15 mouse cellular contexts compared by ENCODE assay signal in the genomic region with DNA sequence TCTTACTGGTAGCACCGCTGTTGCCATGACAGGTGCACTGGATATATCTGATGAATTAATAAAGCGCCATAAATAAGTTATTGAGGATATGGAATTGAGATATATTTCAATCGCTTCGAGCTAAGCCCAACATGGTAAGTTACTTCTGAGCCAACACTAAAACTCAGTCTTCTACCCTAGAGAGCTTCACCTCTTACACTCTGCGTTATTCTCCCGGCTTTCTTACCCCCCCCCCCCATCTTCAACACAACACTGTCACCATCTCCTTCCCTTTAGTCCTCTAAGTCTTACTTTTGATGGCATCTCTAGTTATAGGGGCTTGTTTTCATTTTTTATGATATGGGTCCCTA. TPM values are rescaled to one million over a fixed set of nuclear protein-coding genes. Genes with fewer than 3 reads are reported as not detected.
DNase-seq lines count a peak whose midpoint lies in the region; ATAC-seq and TF ChIP-seq lines count a peak whose summit lies in the region.
"Had no signal": no experiment of that assay in that cellular context is flagged by ENCODE, and none has a peak within 500 bp of the region (broad histone marks: within the 10 kb centered on the region; RNA-seq: fewer than 3 reads in every experiment).

No protein-coding gene starts in this region.

- no peak overlapping the region for H3K27ac ChIP-seq in forebrain, embryonic 14.5 days (ENCODE audit: low read depth, low read length)
- no peak overlapping the region for H3K27ac ChIP-seq in forebrain, embryonic 16.5 days (ENCODE audit: low read length)
- no peak overlapping the region for H3K27ac ChIP-seq in midbrain, embryonic 11.5 days (ENCODE audit: low read depth, low read length)
- no peak overlapping the region for H3K27ac ChIP-seq in midbrain, postnatal 0 days (ENCODE audit: low read depth, low read length)
- no peak overlapping the region for H3K27ac ChIP-seq in midbrain, embryonic 15.5 days
- H3K27ac ChIP-seq in midbrain, embryonic 10.5 days (replicated peaks) = no peak overlapping the region
- H3K27ac ChIP-seq: embryonic facial prominence, embryonic 10.5 days; embryonic facial prominence, embryonic 12.5 days; forebrain, embryonic 13.5 days had no signal

- H3K27me3 ChIP-seq in forebrain, embryonic 14.5 days (replicated peaks; ENCODE audit: control insufficient read depth, insufficient read depth, low read length) = no peaks in the 10 kb centered on the region
- H3K27me3 ChIP-seq in forebrain, embryonic 16.5 days (replicated peaks; ENCODE audit: control insufficient read depth, insufficient read depth, low read length) = no peaks in the 10 kb centered on the region
- H3K27me3 ChIP-seq in midbrain, embryonic 11.5 days (ENCODE audit: control insufficient read depth, insufficient read depth, low read length) = no peaks in the 10 kb centered on the region; the same call in 1 of the 2 replicates
- no peaks in the 10 kb centered on the region for H3K27me3 ChIP-seq in midbrain, postnatal 0 days (ENCODE audit: insufficient read depth, low read length)
- no peaks in the 10 kb centered on the region for H3K27me3 ChIP-seq in midbrain, embryonic 15.5 days (replicated peaks)
- H3K27me3 ChIP-seq in midbrain, embryonic 10.5 days (ENCODE audit: low read depth, poor library complexity, severe bottlenecking) = no peaks in the 10 kb centered on the region
- H3K27me3 ChIP-seq: CH12.LX; embryonic facial prominence, embryonic 12.5 days had no signal

- ATAC-seq in forebrain, embryonic 14.5 days = 0 out of 2 replicates have a peak, but pooled peaks have one; percentile 23
- no peak for ATAC-seq in forebrain, embryonic 16.5 days
- ATAC-seq in midbrain, embryonic 11.5 days (ENCODE audit: low FRiP score) = no peak
- no peak for ATAC-seq in midbrain, postnatal 0 days (ENCODE audit: low FRiP score)
- 0 out of 2 replicates have a peak, but pooled peaks have one; percentile 20 for ATAC-seq in midbrain, embryonic 15.5 days (replicated peaks)
- ATAC-seq: activated CD4-positive, CD25-positive, alpha-beta regulatory T cell, adult 4 months; forebrain, postnatal 0 days; Patski had no signal

- no peaks in the 10 kb centered on the region for H3K9me3 ChIP-seq in forebrain, embryonic 14.5 days (replicated peaks; ENCODE audit: control insufficient read depth, low read length)
- H3K9me3 ChIP-seq in forebrain, embryonic 16.5 days (ENCODE audit: control insufficient read depth, low read length) = no peaks in the 10 kb centered on the region
- H3K9me3 ChIP-seq in midbrain, embryonic 11.5 days (ENCODE audit: control insufficient read depth, low read length) = no peaks in the 10 kb centered on the region
- no peaks in the 10 kb centered on the region for H3K9me3 ChIP-seq in midbrain, postnatal 0 days (ENCODE audit: low read length)
- no peaks in the 10 kb centered on the region for H3K9me3 ChIP-seq in midbrain, embryonic 15.5 days
- H3K9me3 ChIP-seq in midbrain, embryonic 10.5 days (replicated peaks) = no peaks in the 10 kb centered on the region
- H3K9me3 ChIP-seq: embryonic facial prominence, embryonic 10.5 days; embryonic facial prominence, embryonic 12.5 days; forebrain, embryonic 13.5 days; G1E had no signal

- no peaks in the 10 kb centered on the region for H3K36me3 ChIP-seq in forebrain, embryonic 14.5 days (ENCODE audit: control insufficient read depth, insufficient read depth, low read length)
- H3K36me3 ChIP-seq in forebrain, embryonic 16.5 days (ENCODE audit: control insufficient read depth, insufficient read depth) = no peaks in the 10 kb centered on the region
- H3K36me3 ChIP-seq in midbrain, embryonic 11.5 days (ENCODE audit: control insufficient read depth, insufficient read depth, low read length) = no peaks in the 10 kb centered on the region
- no peaks in the 10 kb centered on the region for H3K36me3 ChIP-seq in midbrain, postnatal 0 days (ENCODE audit: insufficient read depth, low read length)
- H3K36me3 ChIP-seq in midbrain, embryonic 15.5 days (replicated peaks) = no peaks in the 10 kb centered on the region
- H3K36me3 ChIP-seq in midbrain, embryonic 10.5 days = no peaks in the 10 kb centered on the region
- H3K36me3 ChIP-seq: embryonic facial prominence, embryonic 10.5 days; embryonic facial prominence, embryonic 12.5 days; G1E had no signal

- no peak for DNase-seq in forebrain, embryonic 14.5 days (ENCODE audit: low spot score)
- peak; percentile 75 for DNase-seq in midbrain, embryonic 11.5 days (ENCODE audit: low spot score, missing footprints)
- no peak for DNase-seq in midbrain, postnatal 0 days (ENCODE audit: low spot score)
- DNase-seq in midbrain, embryonic 10.5 days (ENCODE audit: low spot score) = no peak

- no peak overlapping the region for H3K9ac ChIP-seq in forebrain, embryonic 14.5 days (ENCODE audit: low read length)
- H3K9ac ChIP-seq in forebrain, embryonic 16.5 days (replicated peaks; ENCODE audit: low read depth, low read length) = no peak overlapping the region
- H3K9ac ChIP-seq in midbrain, embryonic 11.5 days (ENCODE audit: low read length) = no peak overlapping the region
- no peak overlapping the region for H3K9ac ChIP-seq in midbrain, postnatal 0 days (replicated peaks; ENCODE audit: low read length, poor library complexity, severe bottlenecking)
- no peak overlapping the region for H3K9ac ChIP-seq in midbrain, embryonic 15.5 days
- H3K9ac ChIP-seq: embryonic facial prominence, embryonic 12.5 days; forebrain, embryonic 13.5 days; forebrain, postnatal 0 days had no signal

- H3K4me1 ChIP-seq in forebrain, embryonic 14.5 days (ENCODE audit: control insufficient read depth, insufficient read depth, low read length) = no peaks in the 10 kb centered on the region
- no peaks in the 10 kb centered on the region for H3K4me1 ChIP-seq in forebrain, embryonic 16.5 days (replicated peaks; ENCODE audit: control insufficient read depth, insufficient read depth, low read length)
- H3K4me1 ChIP-seq in midbrain, embryonic 11.5 days (ENCODE audit: control insufficient read depth, insufficient read depth, low read length) = no peaks in the 10 kb centered on the region
- no peaks in the 10 kb centered on the region for H3K4me1 ChIP-seq in midbrain, postnatal 0 days (ENCODE audit: insufficient read depth, low read length)
- no peaks in the 10 kb centered on the region for H3K4me1 ChIP-seq in midbrain, embryonic 15.5 days
- no peaks in the 10 kb centered on the region for H3K4me1 ChIP-seq in midbrain, embryonic 10.5 days
- H3K4me1 ChIP-seq: embryonic facial prominence, embryonic 10.5 days; embryonic facial prominence, embryonic 12.5 days; forebrain, embryonic 13.5 days had no signal

- WGBS in forebrain, embryonic 14.5 days = 54% methylated on average over 6 of the region's 6 CpGs
- WGBS in forebrain, embryonic 16.5 days = 55% methylated on average over 6 of the region's 6 CpGs
- WGBS in midbrain, embryonic 11.5 days = 57% methylated on average over 6 of the region's 6 CpGs
- WGBS in midbrain, postnatal 0 days = 54% methylated on average over 6 of the region's 6 CpGs
- WGBS in midbrain, embryonic 15.5 days = 55% methylated on average over 6 of the region's 6 CpGs
- 51% methylated on average over 6 of the region's 6 CpGs for WGBS in midbrain, embryonic 10.5 days

- no peak overlapping the region for H3K4me2 ChIP-seq in forebrain, embryonic 14.5 days (ENCODE audit: low read length)
- no peak overlapping the region for H3K4me2 ChIP-seq in forebrain, embryonic 16.5 days (ENCODE audit: low read length)
- H3K4me2 ChIP-seq in midbrain, embryonic 11.5 days = no peak overlapping the region
- H3K4me2 ChIP-seq in midbrain, postnatal 0 days (ENCODE audit: low read depth, low read length, poor library complexity, severe bottlenecking) = no peak overlapping the region
- no peak overlapping the region for H3K4me2 ChIP-seq in midbrain, embryonic 15.5 days
- H3K4me2 ChIP-seq: embryonic facial prominence, embryonic 12.5 days; forebrain, embryonic 13.5 days had no signal

- TF ChIP-seq CTCF in midbrain, postnatal 0 days (IDR thresholded peaks at IDR 0.05) = no peak

- no peak overlapping the region for H3K4me3 ChIP-seq in forebrain, embryonic 14.5 days (ENCODE audit: low read depth, low read length)
- no peak overlapping the region for H3K4me3 ChIP-seq in forebrain, embryonic 16.5 days (replicated peaks; ENCODE audit: low read length)
- no peak overlapping the region for H3K4me3 ChIP-seq in midbrain, embryonic 11.5 days (ENCODE audit: low read depth, low read length)
- H3K4me3 ChIP-seq in midbrain, postnatal 0 days (ENCODE audit: low read depth, low read length) = no peak overlapping the region
- no peak overlapping the region for H3K4me3 ChIP-seq in midbrain, embryonic 15.5 days
- H3K4me3 ChIP-seq in midbrain, embryonic 10.5 days = no peak overlapping the region
- H3K4me3 ChIP-seq: embryonic facial prominence, embryonic 10.5 days; embryonic facial prominence, embryonic 12.5 days; forebrain, embryonic 13.5 days had no signal

RNA-seq across cellular contexts. Expression of a gene that starts 31.6 kb away (rescaled TPM):
- polyA plus RNA-seq in forebrain, embryonic 14.5 days (2014; fragmentation: Nextera tagmentation; extraction: Ambion mirVana) = 8.4 and 14.4 TPM in 2 replicates
- polyA plus RNA-seq in forebrain, embryonic 16.5 days (2015; fragmentation: Nextera tagmentation; extraction: Ambion mirVana) = 14.0 and 15.6 TPM in 2 replicates
- 7.0 and 8.6 TPM in 2 replicates for polyA plus RNA-seq in midbrain, embryonic 11.5 days (2014; fragmentation: Nextera tagmentation; extraction: Ambion mirVana)
- total RNA-seq in midbrain, postnatal 0 days (2014; rRNA removed) = 33.5 and 40.8 TPM in 2 replicates
- 6.2 and 7.8 TPM in 2 replicates for polyA plus RNA-seq in midbrain, postnatal 0 days (2015; fragmentation: Nextera tagmentation; extraction: Ambion mirVana)
- polyA plus RNA-seq in midbrain, embryonic 15.5 days (2015; fragmentation: Nextera tagmentation; extraction: Ambion mirVana) = 15.8 and 15.9 TPM in 2 replicates
- 3.4 and 6.1 TPM in 2 replicates for polyA plus RNA-seq in midbrain, embryonic 10.5 days (2016; fragmentation: Nextera tagmentation; extraction: Ambion mirVana)
- total RNA-seq: CH12.LX had no signal
- polyA plus RNA-seq: activated CD4-positive, CD25-positive, alpha-beta regulatory T cell, adult 4 months; CD4-positive, CD25-positive, alpha-beta regulatory T cell, adult 4 months; G1E had no signal

Comparison
In these comparisons a context has a peak if more than half of its experiments do, and no peak if none do; other contexts are left out.
1. ATAC-seq: peak in forebrain, embryonic 14.5 days (single experiment) and midbrain, embryonic 15.5 days (single experiment); none in forebrain, embryonic 16.5 days (single experiment), midbrain, embryonic 11.5 days (single experiment) and midbrain, postnatal 0 days (single experiment).